Mouse (Mus musculus) T-helper 2 cell (primary cell): ENCODE data around the gene Triobp.

Experiments
- in situ Hi-C: fragments of 300-600 bp; cut with MboI, MseI; formaldehyde crosslinking; loops from one replicate; pipeline ENCODE4 v1.15.1; 2025; ENCODE audit warnings: high pct_unique_total_duplicates

Triobp gene

GRCm38 (mm10) chr15:78947657-78948056 is at the start of gene Triobp:
TSS of gene Triobp (plus strand) at chr15:78947724.
- in situ Hi-C loops, result no loop called here

DNA sequence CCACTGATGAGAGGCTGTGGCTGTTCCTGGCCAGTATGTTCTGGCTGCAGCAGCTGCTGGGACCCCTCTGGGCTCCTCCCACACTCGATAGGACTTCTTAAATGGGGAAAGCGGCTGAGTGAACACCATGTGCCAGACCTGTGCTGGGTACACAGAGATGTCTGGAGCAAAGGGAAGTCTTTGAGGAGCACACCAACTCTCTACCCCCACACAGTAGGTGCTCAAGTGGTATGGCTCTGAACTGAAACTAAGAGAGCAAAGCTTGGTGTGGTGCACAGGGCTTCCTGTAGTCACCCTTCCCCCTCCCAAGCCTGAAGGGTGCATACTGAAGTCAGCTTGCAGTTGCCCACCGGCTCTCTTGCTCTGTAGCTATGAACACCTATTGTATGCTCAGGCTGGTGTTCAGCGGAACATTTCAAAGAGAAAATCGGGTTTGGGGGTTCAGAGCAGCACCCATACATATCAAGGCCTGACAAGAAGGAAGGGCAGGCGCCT is 49.0 kb upstream of the Triobp start:
- in situ Hi-C loops, result no loop called here

DNA sequence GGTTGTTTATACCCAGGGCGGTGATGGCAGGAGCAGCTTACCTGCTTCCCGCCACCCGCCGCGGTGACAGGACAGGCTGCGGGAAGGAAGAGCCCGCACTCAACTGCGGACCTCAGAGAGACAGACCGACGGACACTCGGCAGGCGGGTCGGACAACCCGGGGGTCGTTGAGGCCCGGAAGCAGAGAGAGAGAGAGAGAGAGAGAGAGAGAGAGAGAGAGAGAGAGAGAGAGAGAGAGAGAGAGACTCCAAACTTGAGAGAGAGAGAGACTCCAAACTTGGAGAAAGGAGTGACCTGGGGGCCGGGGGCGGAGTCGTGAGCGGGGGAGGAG is 48.1 kb upstream of the Triobp start, which contains the start of gene Gm49510:
Gene Gm49510 (plus strand): TSS at position 259 of the 331 bp plus-strand sequence.
- in situ Hi-C loops, result no loop called here

DNA sequence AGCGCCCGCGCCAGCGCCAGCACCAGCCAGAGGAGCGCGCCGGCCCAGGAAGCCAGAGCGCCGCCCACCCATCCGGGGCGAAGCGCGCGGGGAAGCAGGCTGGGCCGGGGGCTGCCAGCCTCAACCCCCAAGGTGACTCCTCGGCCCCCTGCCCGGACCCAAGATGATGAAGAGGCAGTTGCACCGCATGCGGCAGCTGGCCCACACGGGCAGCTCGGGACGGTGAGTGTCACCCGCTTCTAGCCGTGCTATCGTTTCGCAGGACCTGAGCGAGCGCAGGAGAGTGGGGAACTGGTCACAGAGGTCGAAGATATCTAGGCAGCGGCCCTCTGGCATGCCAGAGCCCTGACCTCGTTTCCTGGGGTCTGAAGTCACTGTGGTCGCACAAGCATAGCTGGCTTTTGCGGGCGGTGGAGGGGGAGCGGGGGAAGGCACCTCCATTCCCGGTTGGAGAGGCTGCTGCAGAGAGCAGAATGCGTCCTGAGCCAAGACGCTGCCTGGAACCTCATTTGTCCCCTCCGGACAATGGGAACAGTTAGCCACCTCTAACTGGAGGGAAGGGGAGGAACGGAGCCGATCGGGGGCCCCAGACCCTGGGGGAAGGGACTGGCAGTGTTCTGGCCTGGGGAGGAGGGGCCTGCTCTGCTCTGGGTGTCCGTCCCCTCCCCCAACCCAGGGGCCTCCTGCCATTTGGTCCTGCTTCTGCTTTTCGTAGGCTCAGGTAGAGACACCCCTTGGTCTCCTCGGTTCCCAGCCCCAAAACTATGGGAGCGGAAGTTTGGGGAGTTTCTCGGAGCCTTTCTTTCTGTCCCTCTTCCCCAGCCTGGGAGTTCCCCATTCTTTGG is 47.6 kb upstream of the Triobp start, which contains the start of gene Sh3bp1:
Gene Sh3bp1 (plus strand): TSS at position 29 of the 845 bp plus-strand sequence.
- in situ Hi-C loops, result no loop called here

DNA sequence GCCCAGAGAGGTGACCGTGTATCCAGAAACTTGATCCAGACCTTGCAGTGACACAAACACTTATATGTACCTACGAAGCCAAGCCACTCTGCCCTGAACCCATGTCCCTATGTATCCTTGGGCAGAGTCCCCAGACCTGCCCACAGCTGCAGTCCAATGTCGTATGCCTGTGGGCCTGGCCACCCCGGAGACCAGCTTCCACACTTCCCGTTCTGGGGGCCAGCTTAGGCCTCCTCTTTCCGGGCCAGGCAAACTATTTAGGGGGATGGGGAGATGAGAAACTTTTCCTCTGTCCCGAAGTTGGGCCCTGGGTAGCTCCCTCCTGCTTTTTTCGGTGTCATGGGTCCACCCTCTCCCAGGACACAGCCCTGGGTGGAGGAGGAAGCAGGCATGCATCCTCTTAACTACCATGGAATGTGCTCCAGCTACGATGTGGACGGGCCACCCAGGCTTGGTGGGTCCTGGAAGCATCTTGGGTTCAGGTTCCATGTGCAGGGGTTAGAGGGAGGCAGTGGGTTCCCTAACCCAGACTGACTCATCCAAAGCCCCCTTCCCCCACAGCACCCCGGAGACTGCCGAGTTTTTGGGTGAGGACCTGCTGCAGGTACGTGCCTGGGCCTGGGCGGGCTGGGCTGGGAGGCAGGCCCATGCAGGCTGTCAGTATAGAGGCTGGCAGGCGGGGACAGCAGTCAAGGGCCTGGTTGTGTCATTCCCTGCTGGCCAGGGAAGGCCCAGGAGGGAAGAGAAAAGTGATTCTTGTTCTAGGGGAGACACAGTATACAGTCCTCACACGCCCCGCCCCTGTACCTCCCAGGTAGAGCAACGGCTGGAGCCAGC is 46.7 kb upstream of the Triobp start:
- in situ Hi-C loops, result no loop called here

DNA sequence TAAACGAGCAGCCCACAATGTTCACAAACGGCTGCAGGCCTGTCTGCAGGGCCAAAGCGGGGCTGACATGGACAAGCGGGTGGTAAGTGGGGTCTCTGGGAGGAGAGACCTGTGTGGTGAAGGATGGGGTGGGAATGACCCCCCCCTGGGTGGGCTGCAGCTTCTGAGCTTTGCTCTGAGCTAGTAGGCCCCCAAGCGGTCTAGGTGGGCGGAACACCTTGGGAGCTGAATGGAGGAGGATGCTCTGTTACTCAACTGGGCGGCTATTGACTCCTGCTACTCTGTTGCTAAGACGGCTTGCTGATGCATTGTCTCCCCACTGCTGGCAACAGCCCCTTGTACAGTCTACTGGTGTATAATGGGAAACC is 46.1 kb upstream of the Triobp start:
- in situ Hi-C loops, result no loop called here

DNA sequence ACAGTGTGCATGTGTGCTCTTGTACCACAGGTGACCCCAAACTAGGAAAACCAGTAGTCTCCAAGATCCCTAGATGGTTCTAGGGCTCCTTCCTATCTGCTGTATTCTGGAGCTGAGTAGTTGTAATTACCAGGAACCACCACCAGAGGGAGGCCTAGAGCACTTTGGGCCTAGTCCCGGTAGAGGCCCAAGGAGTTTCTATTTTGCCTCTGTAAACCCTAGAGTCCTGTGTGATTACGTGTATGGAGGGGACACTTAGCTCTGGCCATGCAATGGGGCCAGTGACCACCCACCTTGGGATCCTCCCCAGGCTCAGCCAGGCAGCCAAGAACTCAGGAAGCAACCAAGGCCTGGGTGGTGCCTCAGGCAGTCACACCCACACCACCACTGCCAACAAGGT is 44.3 kb upstream of the Triobp start:
- in situ Hi-C loops, result no loop called here

GRCm38 (mm10) chr15:78908399-78908798 is 39.1 kb upstream of the Triobp start:
- in situ Hi-C loops, result no loop called here

DNA sequence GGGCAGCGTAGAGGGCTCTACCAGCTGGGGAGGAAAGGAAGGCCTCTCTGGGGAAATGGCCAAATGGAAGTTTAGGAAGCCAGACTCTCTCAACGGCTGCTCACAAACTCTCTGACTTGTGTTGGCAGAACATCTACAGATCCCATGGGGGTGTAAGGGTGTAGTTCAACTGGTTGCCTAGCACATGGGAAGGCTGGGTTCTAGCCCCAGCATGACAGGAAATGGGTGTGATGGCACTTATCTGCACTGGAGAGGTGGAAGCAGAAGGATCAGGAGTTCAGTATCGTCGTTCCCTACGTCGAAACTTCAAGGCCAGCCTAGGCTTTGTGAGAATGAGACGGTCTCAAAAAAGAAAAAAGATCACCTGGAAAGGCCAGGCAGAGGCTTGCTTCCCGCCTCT is 38.5 kb upstream of the Triobp start:
- in situ Hi-C loops, result no loop called here

- in situ Hi-C loops, result no loop called here
Measured at GRCm38 (mm10) chr15:78912040-78912439, 35.5 kb upstream of the Triobp start.

DNA sequence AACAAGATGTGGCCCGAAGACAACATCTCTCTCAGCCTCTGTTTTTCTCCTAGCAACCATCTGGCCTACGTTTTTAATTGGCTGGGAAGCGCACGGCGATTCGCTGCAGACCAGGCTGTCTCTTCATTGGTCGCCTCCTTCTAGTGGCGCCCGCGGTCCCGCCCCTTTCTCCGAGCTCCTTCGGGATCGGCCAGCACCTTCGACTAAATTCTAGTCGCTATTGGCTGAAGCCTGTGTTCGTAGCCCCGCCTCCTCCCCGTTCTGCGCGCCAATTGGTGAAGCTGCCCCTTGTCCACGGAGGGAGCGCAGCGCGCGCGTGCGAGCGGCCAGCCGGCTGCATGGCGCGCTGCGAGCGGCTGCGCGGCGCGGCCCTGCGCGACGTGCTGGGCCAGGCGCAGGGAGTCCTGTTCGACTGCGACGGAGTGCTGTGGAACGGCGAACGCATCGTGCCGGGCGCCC is 33.9 kb upstream of the Triobp start, which contains the start of gene Pdxp:
Gene Pdxp (plus strand): TSS at position 288 of the 459 bp plus-strand sequence.
- in situ Hi-C loops, result no loop called here

GRCm38 (mm10) chr15:78914091-78914822 is 33.3 kb upstream of the Triobp start:
- in situ Hi-C loops, result no loop called here

DNA sequence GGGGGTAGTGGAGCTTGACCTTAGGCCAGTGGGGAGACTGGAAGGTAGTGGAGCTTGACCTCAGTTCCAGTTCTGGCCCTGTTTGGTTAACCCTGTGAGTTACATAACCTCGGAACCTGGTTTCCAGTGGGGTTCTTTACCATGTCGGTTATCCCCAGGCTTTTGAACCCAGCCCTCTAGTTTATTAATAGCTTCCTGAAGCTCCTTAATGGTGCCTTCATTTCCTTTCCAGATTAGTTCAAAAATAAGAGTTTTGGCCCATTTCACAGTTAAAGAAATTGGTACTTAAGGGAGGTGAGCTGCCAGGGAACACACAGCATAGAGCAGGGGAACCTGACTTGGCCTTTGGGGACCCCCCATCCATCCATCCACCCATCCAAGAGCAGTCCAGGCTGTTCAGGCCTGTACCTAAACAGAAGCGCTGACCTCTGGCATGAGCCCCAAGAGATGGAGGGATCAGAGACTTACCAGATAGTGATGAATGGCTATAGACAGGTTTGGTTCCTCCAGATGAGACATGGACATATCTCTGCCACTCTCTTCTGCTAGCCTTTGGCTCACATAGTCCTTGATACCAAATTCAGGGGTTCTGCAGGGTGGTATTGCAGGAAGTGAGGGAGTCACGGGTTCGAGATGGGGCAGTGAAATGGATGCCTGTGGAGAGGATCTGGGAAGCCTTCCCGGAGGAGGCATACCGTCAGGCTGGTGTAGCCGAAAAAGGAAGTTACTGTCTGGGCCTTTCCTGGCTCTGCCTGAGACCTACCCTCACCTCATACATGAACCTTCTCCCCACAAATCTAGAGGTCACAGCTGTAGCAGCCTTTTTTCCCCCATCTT is 32.5 kb upstream of the Triobp start:
- in situ Hi-C loops, result loop anchor here (5.0 kb wide), 1 partner anchor 47 kb away; no protein-coding TSS in a partner anchor

DNA sequence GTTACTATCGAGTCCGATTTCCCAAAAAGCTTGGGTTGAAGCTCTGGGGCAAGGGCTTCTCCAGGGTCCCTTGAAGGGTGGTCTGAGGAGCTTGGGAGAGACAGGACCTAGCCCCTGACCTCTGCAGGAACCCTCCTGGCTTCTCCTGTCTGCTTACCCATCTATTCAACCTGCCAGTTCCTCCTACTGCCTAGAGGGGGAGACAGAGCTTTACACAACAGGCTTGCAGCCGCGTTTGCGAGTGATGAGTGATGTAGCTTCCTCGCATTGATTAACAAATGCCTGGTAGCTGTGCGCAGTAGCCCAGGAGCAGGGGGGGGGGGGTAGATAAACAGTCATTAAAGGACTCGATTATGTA is 31.9 kb upstream of the Triobp start:
- in situ Hi-C loops, result loop anchor here (5.0 kb wide), 1 partner anchor 47 kb away; no protein-coding TSS in a partner anchor

DNA sequence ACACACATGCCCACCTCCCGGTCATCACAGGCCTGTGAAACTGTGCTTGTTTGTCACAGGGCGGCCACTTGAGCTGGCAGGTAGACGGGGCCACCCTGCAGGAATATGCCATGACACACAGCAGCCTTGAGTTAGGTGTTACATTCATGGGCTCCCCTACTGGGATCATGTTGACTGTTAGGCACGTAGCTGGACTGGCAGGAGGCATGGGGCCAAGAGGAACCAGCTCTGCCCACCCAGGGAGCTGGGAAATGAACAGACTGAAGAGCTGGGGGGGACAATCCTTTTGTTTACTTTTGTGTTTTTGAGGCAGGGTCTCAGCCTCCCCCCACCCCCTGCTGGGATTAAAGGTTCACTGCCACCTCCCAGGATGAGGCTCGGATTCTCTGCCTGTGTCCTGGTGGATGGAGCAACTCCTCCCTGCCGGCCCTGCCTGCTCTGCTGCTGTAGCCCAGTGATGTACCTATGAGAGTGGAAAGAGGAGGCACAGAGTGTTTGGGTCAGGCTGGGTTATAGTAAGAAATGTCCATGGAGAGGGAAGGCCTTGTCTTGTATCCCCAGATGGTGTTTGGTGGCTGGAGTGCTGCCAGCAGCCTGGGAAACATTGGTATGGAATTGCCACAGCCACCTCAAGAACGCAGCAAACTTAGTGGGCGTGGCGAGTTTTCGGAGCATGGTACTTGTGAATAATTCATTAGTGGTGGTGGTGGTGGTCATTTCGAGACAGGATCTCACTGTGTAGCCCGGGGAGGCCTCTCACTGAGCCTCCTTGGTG is 31.3 kb upstream of the Triobp start:
- in situ Hi-C loops, result loop anchor here (5.0 kb wide), 1 partner anchor 46 kb away; no protein-coding TSS in a partner anchor

- in situ Hi-C loops, result loop anchor here (5.0 kb wide), 1 partner anchor 44 kb away; no protein-coding TSS in a partner anchor
Measured at GRCm38 (mm10) chr15:78918126-78918525, 29.4 kb upstream of the Triobp start.

DNA sequence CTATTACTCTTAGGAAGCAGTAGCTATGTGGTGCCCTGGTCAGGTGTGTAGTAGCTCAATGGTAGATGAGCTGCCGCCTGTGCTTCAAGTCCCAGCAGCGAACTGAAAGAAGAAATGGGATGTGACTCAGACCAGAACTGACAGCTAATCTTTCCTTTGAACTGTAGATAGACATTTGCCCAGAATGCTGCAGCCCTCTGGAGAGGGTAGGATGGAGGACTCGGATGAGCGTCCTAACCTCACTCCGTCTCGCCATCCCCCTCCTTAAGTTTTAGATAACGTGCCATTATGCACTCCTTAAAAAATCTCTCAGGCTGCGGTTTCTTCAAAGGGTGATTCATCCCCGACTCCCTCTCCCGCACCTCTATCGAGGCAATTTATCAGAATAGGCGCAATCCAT is 27.6 kb upstream of the Triobp start:
- in situ Hi-C loops, result loop anchor here (5.0 kb wide), 1 partner anchor 42 kb away; no protein-coding TSS in a partner anchor

DNA sequence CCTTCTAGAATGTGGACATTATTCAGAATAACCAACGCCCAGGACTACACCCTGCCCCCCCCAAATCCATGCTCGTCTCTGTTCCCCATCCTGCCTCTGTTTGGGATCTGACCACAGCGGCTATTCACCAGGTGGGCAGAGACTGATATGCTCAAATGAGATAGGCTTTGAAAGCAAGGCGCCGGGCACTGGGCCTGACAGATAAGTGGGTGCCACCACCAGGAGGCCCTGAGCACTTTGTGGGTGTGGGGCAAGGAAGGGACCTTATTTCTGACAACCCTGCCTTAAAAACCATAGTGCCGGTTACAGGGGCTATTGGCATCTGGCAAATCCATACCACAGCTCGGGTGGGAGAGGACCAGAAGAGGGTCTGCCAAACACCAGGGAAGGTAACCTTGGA is 24.8 kb upstream of the Triobp start:
- in situ Hi-C loops, result no loop called here

DNA sequence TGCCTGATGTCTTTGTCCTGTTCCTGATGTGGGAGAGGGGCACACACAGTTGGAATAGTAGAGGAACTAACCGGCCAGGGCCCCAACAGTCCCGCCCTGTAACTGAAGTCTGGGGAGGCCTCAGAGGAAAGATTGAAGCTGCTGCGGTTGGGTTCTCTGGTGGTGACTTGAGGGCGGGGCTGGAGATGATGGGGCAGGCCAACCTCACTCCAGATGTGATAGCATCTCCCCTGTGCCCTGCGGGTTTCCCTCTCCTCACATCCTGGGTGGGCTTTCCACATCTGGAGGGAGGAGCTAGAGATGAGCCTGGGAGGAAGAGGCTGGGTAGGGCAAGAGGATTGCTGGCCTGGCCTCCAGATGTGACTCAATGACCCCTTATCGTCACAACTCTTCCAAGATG is 23.9 kb upstream of the Triobp start:
- in situ Hi-C loops, result no loop called here

DNA sequence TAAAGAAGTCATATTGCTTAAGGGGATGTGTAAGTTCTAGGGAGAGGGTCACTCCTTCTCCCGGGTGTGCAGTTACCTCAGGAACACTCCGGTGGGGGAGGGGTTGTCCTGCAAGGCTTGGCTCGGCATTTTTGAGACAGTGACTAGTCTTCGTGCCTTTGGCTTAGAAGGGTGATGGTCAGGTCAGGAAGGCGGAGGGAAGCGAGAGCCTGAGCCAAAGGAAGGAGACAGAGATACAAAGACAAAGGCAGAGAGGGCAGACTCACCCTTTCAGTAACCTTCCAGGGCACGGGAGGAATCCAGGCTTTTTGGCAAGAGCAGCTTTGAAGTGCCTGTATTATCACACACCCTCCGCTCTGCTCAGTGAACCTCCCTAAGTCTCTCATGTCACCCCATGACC is 22.4 kb upstream of the Triobp start:
- in situ Hi-C loops, result no loop called here
